Mouse (Mus musculus): ENCODE data around the gene Yeats4.
"Not testable (repeated sequence)": the region's sequence is repeated elsewhere in the genome, so short reads cannot be mapped to it uniquely, and the experiment has no call there.

Gene Yeats4

GRCm38 (mm10) chr10:117224102-117224990, at the start of gene Yeats4:
TSS of gene Yeats4 (minus strand) at chr10:117224507.
- peak; percentile 97 for DNase-seq (ENCODE audit: low spot score)

- no peak for DNase-seq (ENCODE audit: low spot score)
These were observed 47.7 kb upstream of the Yeats4 start for GRCm38 (mm10) chr10:117272023-117272422.

GRCm38 (mm10) chr10:117259870-117260269, 35.6 kb upstream of the Yeats4 start:
- DNase-seq (ENCODE audit: low spot score) = no peak

GRCm38 (mm10) chr10:117238603-117239002, 14.3 kb upstream of the Yeats4 start, which contains the start of gene 9530003J23Rik:
TSS of gene 9530003J23Rik (minus strand) at chr10:117238703.
- DNase-seq (ENCODE audit: low spot score) = no peak

- no peak for DNase-seq (ENCODE audit: low spot score)
These were observed 11.6 kb upstream of the Yeats4 start for GRCm38 (mm10) chr10:117235866-117236265.

GRCm38 (mm10) chr10:117234825-117235224, 10.5 kb upstream of the Yeats4 start:
- DNase-seq (ENCODE audit: low spot score) = no peak

- DNase-seq (ENCODE audit: low spot score) = no peak
These were observed 5.5 kb upstream of the Yeats4 start for GRCm38 (mm10) chr10:117229826-117230225.

- no peak for DNase-seq (ENCODE audit: low spot score)
These were observed 1.7 kb upstream of the Yeats4 start for GRCm38 (mm10) chr10:117226002-117226401.

- no peak for DNase-seq (ENCODE audit: low spot score)
These were observed 787 bp upstream of the Yeats4 start for GRCm38 (mm10) chr10:117225094-117225493.

- no peak for DNase-seq (ENCODE audit: low spot score)
These were observed 577 bp downstream of the Yeats4 start for GRCm38 (mm10) chr10:117223758-117224101.

- no peak for DNase-seq (ENCODE audit: low spot score)
These were observed 1.5 kb downstream of the Yeats4 start for GRCm38 (mm10) chr10:117222821-117223220.

GRCm38 (mm10) chr10:117218351-117218750, 6.0 kb downstream of the Yeats4 start:
- DNase-seq (ENCODE audit: low spot score) = no peak

- DNase-seq (ENCODE audit: low spot score) = no peak
These were observed 7.0 kb downstream of the Yeats4 start for GRCm38 (mm10) chr10:117217246-117217840.

GRCm38 (mm10) chr10:117216793-117217192, 7.5 kb downstream of the Yeats4 start:
- DNase-seq (ENCODE audit: low spot score) = no peak

- DNase-seq (ENCODE audit: low spot score) = no peak
These were observed 8.2 kb downstream of the Yeats4 start for GRCm38 (mm10) chr10:117216132-117216495.

- DNase-seq (ENCODE audit: low spot score) = no peak
These were observed 8.7 kb downstream of the Yeats4 start for GRCm38 (mm10) chr10:117215409-117216131.

- DNase-seq (ENCODE audit: low spot score) = no peak
These were observed 13.3 kb downstream of the Yeats4 start for GRCm38 (mm10) chr10:117211023-117211422.

- DNase-seq (ENCODE audit: low spot score) = peak; percentile 34
These were observed 14.8 kb downstream of the Yeats4 start for GRCm38 (mm10) chr10:117209469-117209938.

GRCm38 (mm10) chr10:117208787-117209186, 15.5 kb downstream of the Yeats4 start:
- not testable (repeated sequence) for DNase-seq (ENCODE audit: low spot score)

- no peak for DNase-seq (ENCODE audit: low spot score)
These were observed 16.1 kb downstream of the Yeats4 start for GRCm38 (mm10) chr10:117208221-117208620.

GRCm38 (mm10) chr10:117206070-117206469, 18.2 kb downstream of the Yeats4 start:
- no peak for DNase-seq (ENCODE audit: low spot score)

- DNase-seq (ENCODE audit: low spot score) = no peak
These were observed 20.7 kb downstream of the Yeats4 start for GRCm38 (mm10) chr10:117203558-117203981.

Measured in ovary, postnatal 14 days (tissue).